Mouse (Mus musculus) spleen, adult 2 months (tissue): ENCODE measurements around the gene Mapkapk5.

Experiments
- CTCF ChIP-seq: fragments of 200-500 bp; IDR thresholded peaks from 2 replicates; pipeline ENCODE4 v1.5.1; 2011; ENCODE audit warnings: mild to moderate bottlenecking, inconsistent platforms; ENCODE audit not compliant: insufficient read depth, insufficient read length, insufficient replicate concordance; ENCODE audit errors: extremely low read depth
- POLR2A ChIP-seq: fragments of 200-500 bp; IDR thresholded peaks from 2 replicates; pipeline ENCODE4 v1.6.1; 2011; ENCODE audit warnings: low read depth, low read length, inconsistent platforms

DNA sequence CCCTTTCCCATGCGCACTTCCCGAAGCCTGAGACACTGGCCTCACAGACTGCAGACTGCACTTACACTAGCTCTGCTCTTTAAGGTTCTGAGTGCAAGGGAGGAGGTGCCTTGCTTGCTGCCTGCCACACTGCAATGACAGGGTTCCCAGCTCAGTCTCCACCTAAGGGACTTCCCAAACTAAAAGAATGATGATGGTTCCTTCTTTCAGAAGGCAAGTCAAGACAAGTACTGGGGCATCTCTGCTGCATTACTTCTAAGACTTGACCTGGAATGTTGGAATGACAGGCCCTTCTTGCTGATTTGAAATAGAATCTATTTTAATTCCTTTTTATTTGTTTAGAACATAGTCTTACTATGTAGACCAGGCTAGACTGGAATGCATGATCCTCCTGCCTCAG is 8.1 kb downstream of the Mapkapk5 start:
- TF ChIP-seq CTCF (no peak), POLR2A (no peak)
